Mouse (Mus musculus) lung, adult 18-20 months (tissue): Measurements from ENCODE around the gene Golga4.
A peak's percentile ranks its signal among the peaks of the same experiment; 100 is the strongest.

Experiments
- DNase-seq, 2 experiments: peaks; one replicate each; pipeline ENCODE4 v3.0.0; 2022; ENCODE audit warnings: mixed read lengths in 2 of 2

The Golga4 gene

GRCm38 (mm10) chr9:118506020-118506403, at the start of gene Golga4:
Gene Golga4 (plus strand): TSS chr9:118506267.
- DNase-seq: peak; percentile 89 to 91

GRCm38 (mm10) chr9:118456405-118456804, 49.7 kb upstream of the Golga4 start:
- no peak for DNase-seq

- DNase-seq: no peak
Observed at GRCm38 (mm10) chr9:118458039-118458438, 48.0 kb upstream of the Golga4 start.

- DNase-seq: no peak
Observed at GRCm38 (mm10) chr9:118464031-118464430, 42.0 kb upstream of the Golga4 start.

GRCm38 (mm10) chr9:118468301-118468700, 37.8 kb upstream of the Golga4 start:
- DNase-seq: no peak

GRCm38 (mm10) chr9:118469272-118469671, 36.8 kb upstream of the Golga4 start:
- no peak for DNase-seq

- no peak for DNase-seq
Observed at GRCm38 (mm10) chr9:118471296-118471695, 34.8 kb upstream of the Golga4 start.

- no peak for DNase-seq
Observed at GRCm38 (mm10) chr9:118476211-118476765, 29.8 kb upstream of the Golga4 start.

GRCm38 (mm10) chr9:118476766-118477271, 29.2 kb upstream of the Golga4 start:
- DNase-seq: no peak

GRCm38 (mm10) chr9:118477281-118477931, 28.7 kb upstream of the Golga4 start:
- DNase-seq: no peak

- no peak for DNase-seq
Observed at GRCm38 (mm10) chr9:118477961-118478360, 28.1 kb upstream of the Golga4 start, which contains the start of gene Eomes. Gene Eomes (plus strand): TSS chr9:118478212.

GRCm38 (mm10) chr9:118478458-118478838, 27.6 kb upstream of the Golga4 start:
- DNase-seq: no peak

- no peak for DNase-seq
Observed at GRCm38 (mm10) chr9:118478839-118479507, 27.1 kb upstream of the Golga4 start.

- DNase-seq: no peak
Observed at GRCm38 (mm10) chr9:118479508-118480291, 26.4 kb upstream of the Golga4 start.

GRCm38 (mm10) chr9:118480292-118480690, 25.8 kb upstream of the Golga4 start:
- no peak for DNase-seq

GRCm38 (mm10) chr9:118482210-118482609, 23.9 kb upstream of the Golga4 start:
- DNase-seq: no peak

- no peak for DNase-seq
Observed at GRCm38 (mm10) chr9:118486361-118487095, 19.5 kb upstream of the Golga4 start.

- DNase-seq: no peak
Observed at GRCm38 (mm10) chr9:118487096-118487395, 19.0 kb upstream of the Golga4 start.

GRCm38 (mm10) chr9:118487636-118488035, 18.4 kb upstream of the Golga4 start:
- no peak for DNase-seq

GRCm38 (mm10) chr9:118488138-118488895, 17.8 kb upstream of the Golga4 start:
- DNase-seq: peak; percentile 61 to 62

GRCm38 (mm10) chr9:118488896-118489578, 17.0 kb upstream of the Golga4 start:
- DNase-seq: no peak
